Mouse (Mus musculus): ENCODE measurements around the gene March8. TPM values are rescaled to one million over a fixed set of nuclear protein-coding genes. Genes with fewer than 3 reads are reported as not detected.

Gene March8
- 29.0 and 30.8 TPM in 2 replicates for polyA plus RNA-seq (2014; fragmentation: Nextera tagmentation; extraction: Ambion mirVana)

DNA sequence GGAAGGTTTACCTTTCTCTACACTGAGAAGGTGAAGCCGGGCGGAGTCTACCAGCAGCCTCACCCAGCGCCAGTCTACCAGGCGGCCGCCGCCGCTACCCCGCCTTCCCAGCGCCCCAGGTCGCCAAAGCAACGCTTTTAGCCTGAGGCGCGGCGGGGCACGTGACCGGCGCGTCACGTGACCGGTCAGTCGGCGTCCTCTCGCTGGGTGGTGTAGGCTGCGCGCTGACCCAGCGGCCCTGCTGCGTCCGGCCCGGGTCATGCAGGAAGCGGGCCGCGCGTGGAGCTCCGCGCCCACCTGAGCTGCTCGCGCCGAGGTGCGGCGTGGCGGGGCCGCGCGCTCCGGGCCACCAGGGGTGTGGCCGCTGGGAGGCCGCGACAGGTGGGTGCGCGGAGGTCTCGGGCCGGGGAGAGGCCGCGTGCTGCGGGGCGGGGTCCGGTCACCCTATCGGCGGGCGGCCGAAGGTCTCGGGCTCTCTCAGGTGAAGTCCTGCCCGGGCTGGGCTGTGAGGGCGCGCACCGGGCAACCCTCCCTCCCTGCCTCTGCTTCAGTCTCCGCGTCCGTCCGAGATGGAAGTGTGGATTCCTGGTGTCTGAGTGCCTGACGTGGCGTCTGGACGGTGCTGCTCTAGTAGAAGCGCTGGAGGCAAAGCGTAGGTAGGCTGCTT, at the start of gene March8:
TSS of gene March8 (plus strand) at position 190 of the 667 bp plus-strand sequence.
- Histone ChIP-seq H3K9ac (peak within 1 kb of the TSS; percentile 75), H3K4me2 (peak within 1 kb of the TSS; percentile 61), H3K4me3 (ENCODE audit: low read depth, low read length) (peak within 1 kb of the TSS; percentile 95), H3K9me3 (ENCODE audit: low read depth, low read length) (no peaks in the 10 kb centered on the region), H3K36me3 (ENCODE audit: insufficient read depth) (no peaks in the 10 kb centered on the region), H3K4me1 (ENCODE audit: insufficient read depth) (no peaks in the 10 kb centered on the region), H3K27me3 (ENCODE audit: insufficient read depth, low read length) (no peaks in the 10 kb centered on the region), H3K27ac (ENCODE audit: low read depth) (0 out of 2 replicates have a peak within 1 kb of the TSS, but pooled peaks have one; percentile 30)
- ATAC-seq (ENCODE audit: insufficient read depth) (peak; percentile 100), DNase-seq (peak; percentile 98)
- WGBS, result under 1% methylated on average over 75 of the region's 75 CpGs
- TF ChIP-seq CTCF (IDR thresholded peaks at IDR 0.05; ENCODE audit: low read depth), result no peak; the same call in 1 of the 2 replicates

- H3K27me3 ChIP-seq (ENCODE audit: insufficient read depth, low read length), result no peaks in the 10 kb centered on the region
- DNase-seq, result no peak
- no peaks in the 10 kb centered on the region for H3K4me1 ChIP-seq (ENCODE audit: insufficient read depth)
- H3K27ac ChIP-seq (ENCODE audit: low read depth), result no peak overlapping the region
- H3K36me3 ChIP-seq (ENCODE audit: insufficient read depth), result no peaks in the 10 kb centered on the region
- H3K4me3 ChIP-seq (ENCODE audit: low read depth, low read length), result no peak overlapping the region
- 87% methylated on average over 2 of the region's 2 CpGs for WGBS
- no peak overlapping the region for H3K4me2 ChIP-seq
- no peak overlapping the region for H3K9ac ChIP-seq
- no peak for TF ChIP-seq CTCF (IDR thresholded peaks at IDR 0.05; ENCODE audit: low read depth)
- H3K9me3 ChIP-seq (ENCODE audit: low read depth, low read length), result no peaks in the 10 kb centered on the region
- no peak for ATAC-seq (ENCODE audit: insufficient read depth)
Measured at GRCm38 (mm10) chr6:116311411-116311810, 26.4 kb upstream of the March8 start.

DNA sequence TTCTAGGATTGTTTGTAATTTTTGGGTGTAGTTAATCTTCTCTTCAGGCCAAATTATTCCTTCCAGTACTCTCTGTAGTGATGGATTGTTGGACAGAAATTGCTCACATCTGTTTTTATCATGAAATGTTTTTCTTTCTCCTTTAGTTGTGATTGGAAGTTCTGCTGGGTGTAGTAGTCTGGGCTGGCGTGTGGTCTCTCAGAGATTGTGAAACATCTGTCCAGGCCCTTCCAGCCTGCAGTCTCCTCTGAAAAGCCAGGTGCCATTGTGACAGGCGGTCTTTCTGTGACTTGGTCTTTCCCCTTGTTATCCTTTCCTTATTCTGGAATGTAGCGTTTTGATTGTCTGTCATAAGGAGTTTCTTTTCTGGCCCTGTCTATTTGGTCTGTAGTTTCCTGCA, 18.6 kb upstream of the March8 start:
- Histone ChIP-seq H3K27me3 (ENCODE audit: insufficient read depth, low read length) (no peaks in the 10 kb centered on the region), H3K36me3 (ENCODE audit: insufficient read depth) (no peaks in the 10 kb centered on the region), H3K9me3 (ENCODE audit: low read depth, low read length) (no peaks in the 10 kb centered on the region), H3K4me1 (ENCODE audit: insufficient read depth) (no peaks in the 10 kb centered on the region), H3K9ac (no peak overlapping the region), H3K4me3 (ENCODE audit: low read depth, low read length) (no peak overlapping the region), H3K27ac (ENCODE audit: low read depth) (no peak overlapping the region), H3K4me2 (no peak overlapping the region)
- whole genome bisulfite sequencing, result 63% methylated on average over 3 of the region's 3 CpGs
- ATAC-seq (ENCODE audit: insufficient read depth) (no peak), DNase-seq (no peak)
- TF ChIP-seq CTCF (IDR thresholded peaks at IDR 0.05; ENCODE audit: low read depth), result no peak

GRCm38 (mm10) chr6:116326641-116327040, 11.2 kb upstream of the March8 start:
- no peaks in the 10 kb centered on the region for H3K9me3 ChIP-seq (ENCODE audit: low read depth, low read length)
- H3K4me2 ChIP-seq, result no peak overlapping the region
- H3K36me3 ChIP-seq (ENCODE audit: insufficient read depth), result no peaks in the 10 kb centered on the region
- 77% methylated on average over 3 of the region's 3 CpGs for WGBS
- DNase-seq (no peak), ATAC-seq (ENCODE audit: insufficient read depth) (no peak)
- no peak overlapping the region for H3K27ac ChIP-seq (ENCODE audit: low read depth)
- no peaks in the 10 kb centered on the region for H3K27me3 ChIP-seq (ENCODE audit: insufficient read depth, low read length)
- no peak for TF ChIP-seq CTCF (IDR thresholded peaks at IDR 0.05; ENCODE audit: low read depth)
- H3K9ac ChIP-seq, result no peak overlapping the region
- no peak overlapping the region for H3K4me3 ChIP-seq (ENCODE audit: low read depth, low read length)
- H3K4me1 ChIP-seq (ENCODE audit: insufficient read depth), result no peaks in the 10 kb centered on the region

DNA sequence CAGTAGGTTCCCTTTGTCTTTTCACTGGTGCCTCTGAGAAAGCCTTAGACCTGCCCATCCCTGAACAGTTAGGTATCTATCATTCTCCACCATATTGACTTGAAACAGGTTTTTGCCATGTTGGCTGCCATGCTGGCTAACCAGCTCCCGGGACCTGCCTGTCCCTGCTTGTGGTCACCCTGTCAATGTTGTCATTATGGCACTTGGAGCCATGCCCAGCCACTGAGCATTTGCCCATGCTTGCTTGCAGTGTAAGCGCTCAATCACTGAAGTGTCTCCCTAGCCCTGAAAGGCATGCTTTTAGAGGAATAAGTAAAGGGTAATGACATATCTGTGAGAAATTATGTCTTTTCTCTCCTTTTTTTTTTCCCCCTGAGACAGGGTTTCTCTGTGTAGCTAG, 6.4 kb upstream of the March8 start:
- ATAC-seq (ENCODE audit: insufficient read depth) (no peak), DNase-seq (no peak)
- H3K4me2 ChIP-seq, result no peak overlapping the region
- WGBS, result 79% methylated on average over 2 of the region's 2 CpGs
- no peaks in the 10 kb centered on the region for H3K36me3 ChIP-seq (ENCODE audit: insufficient read depth)
- no peak for TF ChIP-seq CTCF (IDR thresholded peaks at IDR 0.05; ENCODE audit: low read depth)
- H3K9me3 ChIP-seq (ENCODE audit: low read depth, low read length), result no peaks in the 10 kb centered on the region
- no peaks in the 10 kb centered on the region for H3K27me3 ChIP-seq (ENCODE audit: insufficient read depth, low read length)
- H3K27ac ChIP-seq (ENCODE audit: low read depth), result no peak overlapping the region
- no peaks in the 10 kb centered on the region for H3K4me1 ChIP-seq (ENCODE audit: insufficient read depth)
- H3K9ac ChIP-seq, result no peak overlapping the region
- H3K4me3 ChIP-seq (ENCODE audit: low read depth, low read length), result no peak overlapping the region

- 3% methylated on average over 7 of the region's 7 CpGs for WGBS
- Histone ChIP-seq H3K27ac (ENCODE audit: low read depth) (no peak overlapping the region), H3K36me3 (ENCODE audit: insufficient read depth) (no peaks in the 10 kb centered on the region), H3K4me3 (ENCODE audit: low read depth, low read length) (peak overlapping the region; percentile 95), H3K4me2 (peak overlapping the region; percentile 61), H3K4me1 (ENCODE audit: insufficient read depth) (no peaks in the 10 kb centered on the region), H3K27me3 (ENCODE audit: insufficient read depth, low read length) (no peaks in the 10 kb centered on the region), H3K9ac (peak overlapping the region; percentile 75), H3K9me3 (ENCODE audit: low read depth, low read length) (no peaks in the 10 kb centered on the region)
- no peak for TF ChIP-seq CTCF (IDR thresholded peaks at IDR 0.05; ENCODE audit: low read depth)
- DNase-seq, result no peak
- ATAC-seq (ENCODE audit: insufficient read depth), result no peak; the same call in 1 of the 2 replicates
Measured at GRCm38 (mm10) chr6:116337466-116337834, 374 bp upstream of the March8 start.

- Histone ChIP-seq H3K4me3 (ENCODE audit: low read depth, low read length) (peak overlapping the region; percentile 95), H3K4me1 (ENCODE audit: insufficient read depth) (no peaks in the 10 kb centered on the region), H3K4me2 (peak overlapping the region; percentile 61), H3K36me3 (ENCODE audit: insufficient read depth) (no peaks in the 10 kb centered on the region), H3K27me3 (ENCODE audit: insufficient read depth, low read length) (no peaks in the 10 kb centered on the region), H3K9me3 (ENCODE audit: low read depth, low read length) (no peaks in the 10 kb centered on the region), H3K9ac (peak overlapping the region; percentile 75), H3K27ac (ENCODE audit: low read depth) (no peak overlapping the region)
- DNase-seq, result no peak
- no peak for TF ChIP-seq CTCF (IDR thresholded peaks at IDR 0.05; ENCODE audit: low read depth)
- WGBS, result 9% methylated on average over 8 of the region's 8 CpGs
- ATAC-seq (ENCODE audit: insufficient read depth), result no peak
Measured at GRCm38 (mm10) chr6:116338520-116338919, 696 bp downstream of the March8 start.

All from lung, embryonic 14.5 days (tissue).